Mouse (Mus musculus) limb, embryonic 10.5 days (tissue): Measurements from ENCODE around the gene Polr2l. TPM values are rescaled to one million over a fixed set of nuclear protein-coding genes. Genes with fewer than 3 reads are reported as not detected.

Source experiments
- DNase-seq: peaks from one replicate; pipeline ENCODE4 v3.0.0-alpha.2; 2017; ENCODE audit warnings: low spot score
- H3K27ac ChIP-seq: fragments of 300-500 bp; sonication (generic); 2 replicates; pipeline ENCODE4 v1.5.1; 2016; ENCODE audit warnings: mild to moderate bottlenecking
- H3K27me3 ChIP-seq: fragments of 300-500 bp; sonication (generic); 2 replicates; pipeline ENCODE4 v1.6.1; 2016; ENCODE audit warnings: low read depth, mild to moderate bottlenecking; ENCODE audit not compliant: poor library complexity, severe bottlenecking
- H3K36me3 ChIP-seq: fragments of 300-500 bp; sonication (generic); 2 replicates; pipeline ENCODE4 v1.6.1; 2016; ENCODE audit warnings: mild to moderate bottlenecking, moderate library complexity
- H3K4me1 ChIP-seq: fragments of 300-500 bp; sonication (generic); 2 replicates; pipeline ENCODE4 v1.6.1; 2016
- H3K4me3 ChIP-seq: fragments of 300-500 bp; sonication (generic); 2 replicates; pipeline ENCODE4 v1.5.1; 2016; ENCODE audit warnings: mild to moderate bottlenecking, moderate library complexity
- H3K9me3 ChIP-seq: fragments of 300-500 bp; sonication (generic); replicated peaks from 2 replicates; pipeline ENCODE4 v1.6.1; 2016; ENCODE audit warnings: mild to moderate bottlenecking
- WGBS: fragments of 180-500 bp; shearing (Covaris S2); methylation state at CpG from one replicate; pipeline ENCODE4 v1.1.7; 2016; 5-methylcytosine and 5-hydroxymethylcytosine counted together
- polyA plus RNA-seq: library from polyadenylated mRNA; unstranded; fragments of >200 nt; fragmentation: Nextera tagmentation; extraction: Ambion mirVana; gene quantifications from 2 replicates; pipeline ENCODE4 v1.2.1, GENCODE M21; 2016

The Polr2l gene
- polyA plus RNA-seq, 1 experiment from 2014 or later = 77.2 TPM

- Histone ChIP-seq H3K9me3 (no peaks in the 10 kb centered on the region), H3K36me3 (peaks cover 68% of the 10 kb centered on the region), H3K4me1 (peaks cover 79% of the 10 kb centered on the region), H3K27ac (peak within 1 kb of the TSS; percentile 89), H3K27me3 (no peaks in the 10 kb centered on the region), H3K4me3 (peak within 1 kb of the TSS; percentile 73)
- 6% methylated on average over 53 of the region's 53 CpGs for WGBS
- DNase-seq = peak; percentile 90
These were observed 37.5 kb downstream of the Polr2l start, which contains the start of gene Slc25a22 for GRCm38 (mm10) chr7:141437178-141438120. Gene Slc25a22 (minus strand): TSS chr7:141437892.

- no peak for DNase-seq
- WGBS = 70% methylated on average over 2 of the region's 2 CpGs
- H3K4me1 ChIP-seq = peaks cover 72% of the 10 kb centered on the region
- peak overlapping the region; percentile 73 for H3K4me3 ChIP-seq
- H3K36me3 ChIP-seq = peaks cover 68% of the 10 kb centered on the region
- no peaks in the 10 kb centered on the region for H3K27me3 ChIP-seq
- H3K9me3 ChIP-seq = no peaks in the 10 kb centered on the region
- peak overlapping the region; percentile 89 for H3K27ac ChIP-seq
These were observed 38.4 kb downstream of the Polr2l start for GRCm38 (mm10) chr7:141436523-141436892.

DNA sequence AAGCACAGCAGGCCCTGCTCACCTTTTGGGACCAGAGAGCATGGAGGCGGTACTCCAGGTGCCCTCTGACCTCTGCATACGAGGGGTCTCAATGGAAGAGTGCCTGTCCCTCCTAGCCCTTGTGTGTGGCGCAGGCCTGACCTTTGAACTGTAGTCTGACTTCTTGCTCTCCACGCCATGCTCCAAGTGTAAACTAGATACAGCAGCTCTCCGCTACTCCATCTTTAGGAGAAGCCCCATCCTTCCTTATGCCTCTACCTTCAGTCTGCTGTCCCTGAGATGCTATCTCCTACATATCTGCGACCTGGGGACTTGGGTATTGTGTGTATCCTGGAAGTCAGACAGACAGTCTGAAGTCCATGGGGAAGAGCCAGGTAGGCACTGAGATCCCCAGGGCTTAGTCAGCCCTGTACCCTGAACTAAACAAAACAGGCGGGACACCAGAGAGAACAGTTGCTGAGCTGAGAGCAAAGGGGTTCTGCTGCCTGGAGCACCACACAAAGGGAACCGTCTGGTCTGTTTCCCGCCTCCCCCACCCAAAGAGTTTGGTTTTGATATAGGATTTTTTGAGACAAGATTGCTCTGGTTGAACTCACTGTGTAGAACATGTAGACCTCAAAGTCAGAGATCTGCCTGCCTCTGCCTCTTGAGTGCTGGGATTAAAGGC is 38.9 kb downstream of the Polr2l start:
- H3K27me3 ChIP-seq = no peaks in the 10 kb centered on the region
- WGBS = 84% methylated on average over 9 of the region's 9 CpGs
- H3K27ac ChIP-seq = peak overlapping the region; percentile 82
- DNase-seq = no peak
- H3K4me1 ChIP-seq = peaks cover 66% of the 10 kb centered on the region
- peaks cover 68% of the 10 kb centered on the region for H3K36me3 ChIP-seq
- peak overlapping the region; percentile 73 for H3K4me3 ChIP-seq
- H3K9me3 ChIP-seq = no peaks in the 10 kb centered on the region

GRCm38 (mm10) chr7:141435129-141435855 is 39.6 kb downstream of the Polr2l start:
- Histone ChIP-seq H3K27me3 (no peaks in the 10 kb centered on the region), H3K36me3 (peaks cover 68% of the 10 kb centered on the region), H3K4me3 (peak overlapping the region; percentile 54), H3K9me3 (no peaks in the 10 kb centered on the region), H3K27ac (peak overlapping the region; percentile 82), H3K4me1 (peaks cover 61% of the 10 kb centered on the region)
- DNase-seq = peak; percentile 70
- WGBS = 5% methylated on average over 17 of the region's 17 CpGs

GRCm38 (mm10) chr7:141434464-141434863 is 40.5 kb downstream of the Polr2l start:
- Histone ChIP-seq H3K4me3 (peak overlapping the region; percentile 54), H3K4me1 (peaks cover 66% of the 10 kb centered on the region), H3K9me3 (no peaks in the 10 kb centered on the region), H3K36me3 (peaks cover 62% of the 10 kb centered on the region), H3K27me3 (no peaks in the 10 kb centered on the region), H3K27ac (peak overlapping the region; percentile 82)
- 12% methylated on average over 8 of the region's 8 CpGs for WGBS
- peak; percentile 69 for DNase-seq

DNA sequence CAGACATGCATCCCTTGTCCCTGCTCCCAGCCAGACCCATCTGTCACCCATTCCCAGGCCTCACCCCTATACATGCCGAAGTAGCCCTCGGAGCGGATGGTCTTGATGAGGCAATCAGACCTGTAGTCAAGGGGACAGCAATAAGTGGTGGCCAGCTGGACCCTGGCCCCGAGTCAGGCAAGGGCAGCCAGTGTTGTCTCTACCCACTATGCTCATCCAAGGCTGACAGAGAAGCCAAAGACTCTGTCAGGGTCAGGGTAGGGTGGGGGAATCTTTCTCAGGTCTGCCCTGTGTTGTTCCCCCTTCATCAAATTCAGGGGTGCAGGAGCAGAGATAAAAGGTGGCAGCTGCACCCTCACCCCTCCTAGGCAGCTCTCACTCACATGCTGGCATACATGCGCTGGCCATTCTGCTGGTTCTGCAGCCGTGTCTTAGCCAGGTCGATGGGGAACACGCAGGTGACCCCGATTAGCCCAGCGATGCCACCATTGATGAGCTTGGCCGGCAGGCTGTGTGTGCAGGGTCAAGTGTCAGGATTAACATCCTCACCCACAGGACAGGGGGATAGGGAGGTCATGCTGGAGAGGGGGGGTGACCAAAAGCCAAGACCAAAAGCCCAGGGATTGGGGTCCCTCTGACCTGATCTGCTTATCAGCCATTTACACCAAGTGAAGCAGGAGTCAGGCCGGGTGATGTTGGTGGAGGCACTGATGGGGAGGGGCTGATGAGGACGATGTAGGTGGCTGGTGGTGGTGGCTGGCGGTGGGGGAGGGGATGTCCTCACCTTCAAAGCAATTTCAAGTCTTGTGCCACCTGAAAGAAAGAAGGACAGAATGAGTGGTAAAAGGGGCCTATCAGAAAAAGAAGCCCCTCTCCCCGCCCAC is 41.2 kb downstream of the Polr2l start:
- H3K9me3 ChIP-seq = no peaks in the 10 kb centered on the region
- peak overlapping the region; percentile 54 for H3K4me3 ChIP-seq
- peaks cover 73% of the 10 kb centered on the region for H3K4me1 ChIP-seq
- 71% methylated on average over 15 of the region's 15 CpGs for whole genome bisulfite sequencing
- peaks cover 55% of the 10 kb centered on the region for H3K36me3 ChIP-seq
- H3K27ac ChIP-seq = peak overlapping the region; percentile 82
- DNase-seq = no peak
- no peaks in the 10 kb centered on the region for H3K27me3 ChIP-seq

DNA sequence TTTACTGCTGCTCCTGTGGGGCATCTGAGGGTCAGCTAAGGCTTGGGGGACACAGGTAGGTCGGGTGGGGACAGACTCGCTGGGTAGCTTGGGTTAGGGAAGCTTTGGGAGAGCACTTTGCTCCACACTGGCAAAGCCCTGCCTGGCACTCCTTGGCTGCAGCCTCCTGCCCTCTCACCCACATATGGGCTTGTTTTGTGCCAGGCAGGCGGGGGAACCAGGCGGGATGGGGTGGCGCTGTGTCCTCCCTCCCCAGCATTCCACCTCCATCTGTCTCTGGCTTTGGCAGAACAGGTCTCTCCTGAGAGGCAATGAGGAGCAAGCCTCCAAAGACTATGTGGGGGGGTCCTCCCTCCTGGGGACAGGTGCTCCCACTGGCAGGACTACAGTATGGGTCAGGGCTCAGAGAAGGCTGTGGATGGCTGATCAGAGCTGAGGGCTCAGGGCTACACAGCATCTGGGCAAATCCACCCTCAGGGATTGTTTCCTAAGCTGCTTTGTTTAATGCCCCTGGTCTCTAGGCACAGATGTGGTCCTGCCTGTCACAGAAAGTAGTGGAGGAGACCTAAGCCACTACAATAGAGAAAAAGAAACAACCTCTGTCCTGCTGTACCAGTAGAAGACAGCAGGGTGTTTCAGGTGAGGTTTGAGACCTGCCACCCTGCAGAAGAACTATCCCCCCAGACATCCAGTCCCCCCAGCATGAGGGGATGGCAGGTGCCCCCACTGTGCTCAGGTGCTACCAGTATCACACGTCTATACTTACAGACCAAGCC is 42.0 kb downstream of the Polr2l start:
- Histone ChIP-seq H3K4me1 (peaks cover 77% of the 10 kb centered on the region), H3K27ac (no peak overlapping the region), H3K4me3 (peak overlapping the region; percentile 54; the same call in 1 of the 2 replicates), H3K27me3 (no peaks in the 10 kb centered on the region), H3K9me3 (no peaks in the 10 kb centered on the region), H3K36me3 (peaks cover 47% of the 10 kb centered on the region)
- DNase-seq = no peak
- WGBS = 92% methylated on average over 6 of the region's 6 CpGs

- H3K4me1 ChIP-seq = peaks cover 71% of the 10 kb centered on the region
- no peak overlapping the region for H3K27ac ChIP-seq
- no peak for DNase-seq
- 0 out of 2 replicates have a peak overlapping the region, but pooled peaks have one; percentile 1 for H3K4me3 ChIP-seq
- H3K9me3 ChIP-seq = no peaks in the 10 kb centered on the region
- 82% methylated on average over 8 of the region's 8 CpGs for WGBS
- peaks cover 42% of the 10 kb centered on the region for H3K36me3 ChIP-seq
- no peaks in the 10 kb centered on the region for H3K27me3 ChIP-seq
These were observed 42.7 kb downstream of the Polr2l start for GRCm38 (mm10) chr7:141432186-141432611.

GRCm38 (mm10) chr7:141431434-141432185 is 43.3 kb downstream of the Polr2l start:
- H3K4me3 ChIP-seq = 0 out of 2 replicates have a peak overlapping the region, but pooled peaks have one; percentile 1
- 92% methylated on average over 19 of the region's 19 CpGs for whole genome bisulfite sequencing
- DNase-seq = no peak

DNA sequence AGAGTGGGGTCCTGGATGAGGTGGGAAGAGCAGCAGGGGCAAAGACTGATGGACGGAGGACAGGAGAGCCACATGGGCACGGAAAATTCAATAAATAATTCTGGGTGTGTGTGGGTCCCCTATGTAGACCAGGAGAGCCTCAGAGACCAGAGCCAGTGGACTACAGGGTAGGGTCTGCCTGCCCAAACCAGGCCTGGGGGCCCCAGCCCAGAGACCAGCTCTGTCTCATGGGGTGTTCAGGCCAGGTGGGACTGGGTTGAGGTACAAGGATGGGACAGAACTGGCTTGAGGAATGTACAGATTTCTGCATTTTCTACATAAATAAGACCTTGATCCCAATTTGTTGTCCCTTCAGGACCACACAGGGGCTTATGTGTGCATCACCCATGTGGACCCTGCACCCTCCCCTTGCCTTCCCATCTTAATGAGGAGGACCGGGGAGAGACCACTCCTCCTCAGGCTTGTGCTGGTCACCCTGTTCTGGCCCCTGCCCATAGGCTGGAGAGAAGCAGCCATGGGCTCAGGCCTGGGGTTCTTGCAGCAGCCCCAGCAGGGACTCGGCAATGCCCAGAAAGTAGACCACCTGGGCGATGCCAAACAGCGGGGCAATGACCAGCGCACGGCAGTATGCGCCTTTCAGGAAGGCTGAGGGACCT is 44.2 kb downstream of the Polr2l start:
- no peak overlapping the region for H3K4me3 ChIP-seq
- no peaks in the 10 kb centered on the region for H3K9me3 ChIP-seq
- H3K27ac ChIP-seq = peak overlapping the region; percentile 11; the same call in 1 of the 2 replicates
- no peaks in the 10 kb centered on the region for H3K27me3 ChIP-seq
- H3K4me1 ChIP-seq = peaks cover 65% of the 10 kb centered on the region
- DNase-seq = no peak
- H3K36me3 ChIP-seq = peaks cover 42% of the 10 kb centered on the region
- 96% methylated on average over 9 of the region's 9 CpGs for WGBS

More at GRCm38 (mm10) chr7:141431434-141432185, 43.3 kb downstream of the Polr2l start:
- H3K27me3 ChIP-seq = no peaks in the 10 kb centered on the region
- peaks cover 42% of the 10 kb centered on the region for H3K36me3 ChIP-seq
- H3K9me3 ChIP-seq = no peaks in the 10 kb centered on the region
- H3K27ac ChIP-seq = 0 out of 2 replicates have a peak overlapping the region, but pooled peaks have one; percentile 5
- peaks cover 70% of the 10 kb centered on the region for H3K4me1 ChIP-seq
